Mouse (Mus musculus) kidney, embryonic 14.5 days (tissue): ENCODE results near the gene Fam8a1. TPM values are rescaled to one million over a fixed set of nuclear protein-coding genes. Genes with fewer than 3 reads are reported as not detected.

Source experiments
- ATAC-seq: fragments of 200-750 bp; cut with Nextera tagmentation; 2 replicates; pipeline ENCODE4 v1.8.0; 2017; ENCODE audit warnings: moderate number of reproducible peaks, mild to moderate bottlenecking, moderate TSS enrichment, moderate library complexity; ENCODE audit not compliant: low FRiP score, low TSS enrichment
- H3K27ac ChIP-seq: fragments of 300-500 bp; sonication (generic); 2 replicates; pipeline ENCODE4 v1.5.1; 2014; ENCODE audit warnings: low read depth, mild to moderate bottlenecking, low read length, moderate library complexity, mixed read lengths
- H3K27me3 ChIP-seq: fragments of 300-500 bp; sonication (generic); 2 replicates; pipeline ENCODE4 v1.6.1; 2014; ENCODE audit warnings: mild to moderate bottlenecking, low read length; ENCODE audit not compliant: control insufficient read depth, insufficient read depth
- H3K36me3 ChIP-seq: fragments of 300-500 bp; sonication (generic); 2 replicates; pipeline ENCODE4 v1.6.1; 2014; ENCODE audit warnings: low read length, mixed read lengths; ENCODE audit not compliant: control insufficient read depth, insufficient read depth
- H3K4me1 ChIP-seq: fragments of 300-500 bp; sonication (generic); 2 replicates; pipeline ENCODE4 v1.6.1; 2014; ENCODE audit warnings: low read length, mixed read lengths; ENCODE audit not compliant: control insufficient read depth, insufficient read depth
- H3K4me2 ChIP-seq: fragments of 300-500 bp; sonication (generic); replicated peaks from 2 replicates; pipeline ENCODE4 v1.6.1; 2014; ENCODE audit warnings: low read depth, mild to moderate bottlenecking, low read length
- H3K4me3 ChIP-seq: fragments of 300-500 bp; sonication (generic); 2 replicates; pipeline ENCODE4 v1.5.1; 2014; ENCODE audit warnings: mild to moderate bottlenecking, low read length
- H3K9ac ChIP-seq: fragments of 300-500 bp; sonication (generic); 2 replicates; pipeline ENCODE4 v1.6.1; 2014; ENCODE audit warnings: low read depth, mild to moderate bottlenecking, low read length, moderate library complexity
- H3K9me3 ChIP-seq: fragments of 300-500 bp; sonication (generic); 2 replicates; pipeline ENCODE4 v1.6.1; 2016; ENCODE audit warnings: low read length; ENCODE audit not compliant: control insufficient read depth
- WGBS: fragments of 180-500 bp; shearing (Covaris S2); extraction: QIAGEN DNeasy Blood & Tissue Kit; methylation state at CpG from one replicate; pipeline ENCODE4 v1.1.7; 2014; 5-methylcytosine and 5-hydroxymethylcytosine counted together
- polyA plus RNA-seq: library from polyadenylated mRNA; unstranded; fragments of >200 nt; fragmentation: Nextera tagmentation; extraction: Ambion mirVana; gene quantifications from 2 replicates; pipeline ENCODE4 v1.2.1, GENCODE M21; 2014

Gene Fam8a1
- polyA plus RNA-seq, 1 experiment from 2014 or later: 8.7 TPM

- Histone ChIP-seq H3K4me2 (no peak overlapping the region), H3K27ac (no peak overlapping the region), H3K9me3 (no peaks in the 10 kb centered on the region), H3K4me1 (no peaks in the 10 kb centered on the region), H3K36me3 (no peaks in the 10 kb centered on the region), H3K4me3 (no peak overlapping the region), H3K27me3 (no peaks in the 10 kb centered on the region; the same call in 1 of the 2 replicates), H3K9ac (no peak overlapping the region)
- no peak for ATAC-seq
- 89% methylated on average over 5 of the region's 5 CpGs for WGBS
Observed at GRCm38 (mm10) chr13:46659211-46659610, 10.1 kb upstream of the Fam8a1 start.

- H3K4me3 ChIP-seq: no peak overlapping the region
- no peak overlapping the region for H3K9ac ChIP-seq
- 24% methylated on average over 4 of the region's 4 CpGs for WGBS
- H3K27me3 ChIP-seq: no peaks in the 10 kb centered on the region; the same call in 1 of the 2 replicates
- no peaks in the 10 kb centered on the region for H3K36me3 ChIP-seq
- H3K4me1 ChIP-seq: no peaks in the 10 kb centered on the region
- no peak overlapping the region for H3K4me2 ChIP-seq
- H3K27ac ChIP-seq: no peak overlapping the region
- ATAC-seq: no peak
- no peaks in the 10 kb centered on the region for H3K9me3 ChIP-seq
Observed at GRCm38 (mm10) chr13:46663461-46663964, 5.8 kb upstream of the Fam8a1 start.

- 0% methylated on average over 36 of the region's 96 CpGs for WGBS
- H3K36me3 ChIP-seq: peaks cover 24% of the 10 kb centered on the region
- no peaks in the 10 kb centered on the region for H3K27me3 ChIP-seq
- H3K4me2 ChIP-seq: peak overlapping the region; percentile 86
- ATAC-seq: peak; percentile 73
- H3K4me1 ChIP-seq: peaks cover 5% of the 10 kb centered on the region
- H3K27ac ChIP-seq: peak overlapping the region; percentile 62
- H3K9ac ChIP-seq: peak overlapping the region; percentile 87
- H3K4me3 ChIP-seq: peak overlapping the region; percentile 90
- no peaks in the 10 kb centered on the region for H3K9me3 ChIP-seq
Observed at GRCm38 (mm10) chr13:46669620-46670271, 424 bp downstream of the Fam8a1 start.

GRCm38 (mm10) chr13:46670514-46670913 lies 1.2 kb downstream of the Fam8a1 start:
- H3K4me2 ChIP-seq: peak overlapping the region; percentile 86
- peak overlapping the region; percentile 90 for H3K4me3 ChIP-seq
- H3K4me1 ChIP-seq: peaks cover 5% of the 10 kb centered on the region
- peaks cover 32% of the 10 kb centered on the region for H3K36me3 ChIP-seq
- ATAC-seq: no peak
- H3K27ac ChIP-seq: no peak overlapping the region
- no peaks in the 10 kb centered on the region for H3K9me3 ChIP-seq
- H3K27me3 ChIP-seq: no peaks in the 10 kb centered on the region
- 70% methylated on average over 9 of the region's 9 CpGs for WGBS
- H3K9ac ChIP-seq: peak overlapping the region; percentile 87; the same call in 1 of the 2 replicates

GRCm38 (mm10) chr13:46674601-46675000 lies 5.3 kb downstream of the Fam8a1 start:
- H3K4me3 ChIP-seq: no peak overlapping the region
- H3K4me2 ChIP-seq: no peak overlapping the region
- H3K36me3 ChIP-seq: peaks cover 52% of the 10 kb centered on the region
- H3K9me3 ChIP-seq: no peaks in the 10 kb centered on the region
- H3K27ac ChIP-seq: no peak overlapping the region
- 89% methylated on average over 2 of the region's 2 CpGs for WGBS
- peaks cover 5% of the 10 kb centered on the region for H3K4me1 ChIP-seq
- H3K9ac ChIP-seq: no peak overlapping the region
- no peak for ATAC-seq
- H3K27me3 ChIP-seq: no peaks in the 10 kb centered on the region

GRCm38 (mm10) chr13:46677721-46678120 lies 8.4 kb downstream of the Fam8a1 start:
- 92% methylated on average over 4 of the region's 4 CpGs for WGBS
- Histone ChIP-seq H3K4me1 (no peaks in the 10 kb centered on the region), H3K27me3 (no peaks in the 10 kb centered on the region), H3K36me3 (peaks cover 67% of the 10 kb centered on the region), H3K27ac (no peak overlapping the region), H3K4me3 (no peak overlapping the region), H3K9me3 (no peaks in the 10 kb centered on the region), H3K9ac (no peak overlapping the region), H3K4me2 (no peak overlapping the region)
- ATAC-seq: no peak

- peaks cover 80% of the 10 kb centered on the region for H3K36me3 ChIP-seq
Observed at GRCm38 (mm10) chr13:46682921-46683320, 13.6 kb downstream of the Fam8a1 start.

GRCm38 (mm10) chr13:46683370-46683769 lies 14.0 kb downstream of the Fam8a1 start:
- Histone ChIP-seq H3K36me3 (peaks cover 81% of the 10 kb centered on the region), H3K4me2 (no peak overlapping the region), H3K9me3 (no peaks in the 10 kb centered on the region), H3K4me3 (no peak overlapping the region), H3K9ac (no peak overlapping the region), H3K27ac (no peak overlapping the region), H3K27me3 (no peaks in the 10 kb centered on the region), H3K4me1 (no peaks in the 10 kb centered on the region)
- ATAC-seq: no peak
- 95% methylated on average over 1 of the region's 1 CpGs for WGBS

More at GRCm38 (mm10) chr13:46682921-46683320, 13.6 kb downstream of the Fam8a1 start:
- H3K27me3 ChIP-seq: no peaks in the 10 kb centered on the region
- no peaks in the 10 kb centered on the region for H3K9me3 ChIP-seq
- no peak overlapping the region for H3K9ac ChIP-seq
- WGBS: 86% methylated on average over 2 of the region's 2 CpGs
- H3K4me1 ChIP-seq: no peaks in the 10 kb centered on the region
- no peak overlapping the region for H3K27ac ChIP-seq
- no peak for ATAC-seq
- H3K4me3 ChIP-seq: no peak overlapping the region
- H3K4me2 ChIP-seq: no peak overlapping the region

- WGBS: 87% methylated on average over 4 of the region's 4 CpGs
Observed at GRCm38 (mm10) chr13:46690559-46691241, 21.4 kb downstream of the Fam8a1 start.

More at GRCm38 (mm10) chr13:46690559-46691241, 21.4 kb downstream of the Fam8a1 start:
- Histone ChIP-seq H3K36me3 (peaks cover 77% of the 10 kb centered on the region), H3K27ac (no peak overlapping the region), H3K9ac (no peak overlapping the region), H3K27me3 (no peaks in the 10 kb centered on the region), H3K4me2 (no peak overlapping the region), H3K4me1 (no peaks in the 10 kb centered on the region), H3K9me3 (no peaks in the 10 kb centered on the region), H3K4me3 (no peak overlapping the region)
- ATAC-seq: no peak
